Mouse (Mus musculus): Measurements from ENCODE around the gene Golph3. TPM values are rescaled to one million over a fixed set of nuclear protein-coding genes. Genes with fewer than 3 reads are reported as not detected.

The Golph3 gene
- polyA plus RNA-seq (2016; fragmentation: Nextera tagmentation; extraction: Ambion mirVana): 97.0 and 97.8 TPM in 2 replicates

DNA sequence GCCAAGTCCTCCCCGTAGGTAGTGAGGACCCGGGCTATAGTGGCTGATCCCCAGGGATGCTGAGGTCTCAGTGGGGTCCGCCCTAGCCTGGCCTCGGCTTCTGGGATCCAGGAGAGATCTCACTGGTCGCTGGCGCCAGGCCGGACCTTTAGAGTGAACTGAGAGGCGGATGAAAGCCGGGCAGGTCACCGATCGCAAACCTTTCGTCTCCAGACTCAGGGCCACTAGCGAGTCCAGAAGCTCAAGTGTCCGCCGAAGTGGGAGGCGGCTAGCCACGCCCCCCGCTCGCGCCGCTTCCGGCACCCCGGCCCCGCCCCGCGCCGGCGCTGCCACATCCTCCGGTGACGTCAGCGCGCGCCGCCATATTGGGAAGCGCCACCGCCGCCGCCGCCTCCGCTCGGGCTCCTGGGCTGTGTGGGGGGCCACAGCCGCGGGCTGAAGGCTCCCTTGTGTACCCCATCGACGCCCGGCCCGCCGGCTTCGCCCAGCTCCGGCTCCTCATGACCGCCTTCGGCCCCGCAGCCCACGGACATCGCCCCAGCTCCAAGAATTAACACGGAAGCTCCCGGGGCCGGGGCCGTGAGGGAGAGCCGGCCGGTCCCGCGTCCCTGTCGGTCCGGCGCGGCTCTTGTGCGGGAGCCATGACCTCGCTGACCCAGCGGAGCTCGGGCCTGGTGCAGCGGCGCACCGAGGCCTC lies at the start of gene Golph3:
Golph3 (plus strand) TSS at position 360 of the 697 bp plus-strand sequence.
- peak within 1 kb of the TSS; percentile 99 for H3K4me3 ChIP-seq (replicated peaks)
- peak within 1 kb of the TSS; percentile 68 for H3K4me2 ChIP-seq
- ATAC-seq (ENCODE audit: insufficient number of reproducible peaks, insufficient read depth, low FRiP score, low TSS enrichment, low read depth): peak; percentile 88
- H3K36me3 ChIP-seq: peaks cover 11% of the 10 kb centered on the region; the same call in 1 of the 2 replicates
- H3K27ac ChIP-seq: peak within 1 kb of the TSS; percentile 95
- H3K4me1 ChIP-seq (replicated peaks): peaks cover 15% of the 10 kb centered on the region
- peak within 1 kb of the TSS; percentile 98 for H3K9ac ChIP-seq (replicated peaks)
- WGBS: 0% methylated on average over 73 of the region's 74 CpGs
- H3K27me3 ChIP-seq: peaks cover 6% of the 10 kb centered on the region
- H3K9me3 ChIP-seq: no peaks in the 10 kb centered on the region

DNA sequence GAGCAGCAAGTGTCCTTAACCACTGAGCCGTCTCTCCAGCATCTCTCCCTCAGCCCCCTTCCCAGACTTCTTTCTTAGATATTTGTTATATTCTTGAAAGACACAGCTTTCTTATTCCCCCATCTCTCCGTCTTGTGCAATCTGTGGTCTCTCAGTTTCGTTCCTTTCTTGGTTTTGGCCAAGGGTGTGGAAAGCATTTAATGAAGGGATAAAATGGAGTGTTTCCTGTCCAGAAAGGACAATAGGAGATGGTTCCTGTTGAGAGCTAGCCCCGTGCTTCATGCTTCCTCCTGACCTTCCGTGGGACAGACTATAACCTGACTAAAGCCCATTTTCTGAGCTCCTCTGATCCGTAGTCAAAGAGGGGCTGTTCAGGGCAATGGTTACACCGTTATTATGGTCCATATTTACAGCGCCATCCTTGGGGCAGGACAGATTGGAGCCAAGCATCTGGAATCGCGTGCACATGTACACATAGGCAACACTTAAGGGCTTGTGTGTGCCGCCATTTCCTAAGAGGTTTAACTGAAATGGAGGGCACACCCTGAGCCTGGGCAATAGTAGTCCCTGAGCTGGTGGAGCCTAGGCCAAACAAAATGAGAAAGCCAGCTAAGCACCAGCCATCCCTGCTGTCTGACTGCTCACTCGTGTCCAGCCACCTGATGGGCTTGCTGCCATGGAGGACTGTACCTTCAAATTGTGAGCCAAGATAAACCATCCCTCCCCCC lies 47.8 kb upstream of the Golph3 start:
- Histone ChIP-seq H3K4me2 (no peak overlapping the region), H3K4me3 (replicated peaks) (no peak overlapping the region), H3K36me3 (peaks cover 27% of the 10 kb centered on the region), H3K4me1 (replicated peaks) (no peaks in the 10 kb centered on the region), H3K27me3 (no peaks in the 10 kb centered on the region), H3K9ac (replicated peaks) (no peak overlapping the region), H3K9me3 (no peaks in the 10 kb centered on the region), H3K27ac (no peak overlapping the region)
- WGBS: 85% methylated on average over 12 of the region's 12 CpGs
- no peak for ATAC-seq (ENCODE audit: insufficient number of reproducible peaks, insufficient read depth, low FRiP score, low TSS enrichment, low read depth)

DNA sequence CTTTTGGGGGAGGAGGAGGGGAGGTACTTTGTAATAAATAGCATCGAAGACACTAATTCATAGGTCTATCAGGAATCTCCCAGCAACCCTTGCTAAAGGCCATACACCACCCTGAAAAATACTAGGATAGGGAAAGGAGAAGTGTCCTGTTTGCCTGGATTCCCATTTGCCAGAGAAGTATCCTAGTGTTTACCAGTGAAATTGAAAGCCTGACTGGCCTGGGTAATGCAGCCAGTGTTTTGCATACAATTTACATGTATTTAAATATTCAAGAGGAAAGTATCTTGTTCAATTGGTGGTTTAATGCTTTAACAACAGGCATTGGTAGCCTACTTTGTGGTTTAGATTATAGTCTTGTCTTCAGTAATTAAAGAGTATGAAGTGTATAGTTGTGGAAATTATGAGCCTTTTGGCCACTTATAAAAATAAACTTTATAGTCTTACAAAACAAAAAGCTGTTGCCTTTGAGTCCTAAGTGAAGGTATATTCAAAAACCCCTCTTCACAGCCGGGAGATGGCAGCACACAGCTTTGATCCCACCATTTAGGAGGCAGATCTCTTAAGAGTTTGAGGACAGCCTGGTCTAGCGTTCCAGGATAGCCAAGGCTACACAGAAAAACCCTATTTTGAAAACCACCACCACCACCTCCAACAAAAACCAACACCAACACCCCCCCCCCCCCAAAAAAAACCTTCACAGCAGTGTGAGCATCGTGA lies 47.0 kb upstream of the Golph3 start:
- Histone ChIP-seq H3K4me2 (no peak overlapping the region), H3K4me3 (replicated peaks) (no peak overlapping the region), H3K9ac (replicated peaks) (no peak overlapping the region), H3K4me1 (replicated peaks) (no peaks in the 10 kb centered on the region), H3K27me3 (no peaks in the 10 kb centered on the region), H3K9me3 (no peaks in the 10 kb centered on the region), H3K27ac (no peak overlapping the region), H3K36me3 (peaks cover 21% of the 10 kb centered on the region)
- WGBS: 65% methylated on average over 4 of the region's 4 CpGs
- ATAC-seq (ENCODE audit: insufficient number of reproducible peaks, insufficient read depth, low FRiP score, low TSS enrichment, low read depth): no peak

DNA sequence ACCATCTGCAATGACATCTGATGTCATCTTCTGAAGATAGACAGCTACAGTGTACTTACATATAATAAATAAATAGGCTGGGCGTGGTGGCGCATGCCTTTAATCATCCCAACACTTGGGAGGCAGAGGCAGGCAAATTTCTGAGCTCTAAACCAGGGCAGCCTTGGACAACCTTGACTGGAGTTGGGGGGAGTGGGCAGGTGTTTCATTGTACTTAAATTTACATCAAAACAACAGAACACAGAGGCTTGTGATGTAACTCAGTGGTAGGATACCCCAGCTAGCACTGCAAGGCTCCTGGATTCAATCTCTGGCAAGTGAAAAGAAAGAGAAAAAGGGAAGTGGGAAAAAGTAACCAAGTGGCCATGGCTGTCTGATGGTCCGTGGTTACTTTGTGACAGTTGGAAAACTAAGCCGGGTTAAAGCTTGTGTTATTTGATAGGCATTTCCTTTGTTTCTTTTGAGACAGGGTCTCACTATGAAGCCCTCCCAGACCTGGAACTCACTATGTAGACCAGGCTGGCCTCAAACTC lies 46.1 kb upstream of the Golph3 start:
- ATAC-seq (ENCODE audit: insufficient number of reproducible peaks, insufficient read depth, low FRiP score, low TSS enrichment, low read depth): no peak
- Histone ChIP-seq H3K4me3 (replicated peaks) (no peak overlapping the region), H3K9me3 (no peaks in the 10 kb centered on the region), H3K27me3 (no peaks in the 10 kb centered on the region), H3K4me1 (replicated peaks) (no peaks in the 10 kb centered on the region), H3K27ac (no peak overlapping the region), H3K9ac (replicated peaks) (no peak overlapping the region), H3K4me2 (no peak overlapping the region), H3K36me3 (peaks cover 12% of the 10 kb centered on the region)
- WGBS: 93% methylated on average over 4 of the region's 4 CpGs

DNA sequence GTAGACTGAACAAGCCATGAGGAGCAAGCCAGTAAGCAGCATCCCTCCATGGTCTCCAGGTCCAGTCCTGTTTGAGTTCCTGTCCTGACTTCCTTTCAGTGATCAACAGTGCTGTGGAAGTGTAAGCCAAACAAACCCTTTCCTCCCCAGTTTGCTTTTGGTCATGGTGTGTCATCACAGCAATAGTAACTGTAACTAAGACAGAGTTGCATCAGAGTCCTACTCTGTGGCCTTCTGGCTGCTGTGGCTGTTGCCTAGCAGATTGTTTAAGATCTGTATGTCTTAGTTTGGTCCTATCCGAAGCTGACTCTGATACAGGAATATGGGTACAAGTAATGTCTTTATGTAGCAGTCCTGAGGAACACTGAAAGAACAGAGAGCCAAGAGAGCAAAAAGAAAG lies 41.4 kb upstream of the Golph3 start:
- no peak overlapping the region for H3K4me3 ChIP-seq (replicated peaks)
- H3K4me1 ChIP-seq (replicated peaks): no peaks in the 10 kb centered on the region
- ATAC-seq (ENCODE audit: insufficient number of reproducible peaks, insufficient read depth, low FRiP score, low TSS enrichment, low read depth): no peak
- no peaks in the 10 kb centered on the region for H3K36me3 ChIP-seq
- WGBS: 96% methylated on average over 1 of the region's 1 CpGs
- H3K27ac ChIP-seq: no peak overlapping the region
- H3K9me3 ChIP-seq: no peaks in the 10 kb centered on the region
- H3K27me3 ChIP-seq: no peaks in the 10 kb centered on the region
- no peak overlapping the region for H3K9ac ChIP-seq (replicated peaks)
- H3K4me2 ChIP-seq: no peak overlapping the region

DNA sequence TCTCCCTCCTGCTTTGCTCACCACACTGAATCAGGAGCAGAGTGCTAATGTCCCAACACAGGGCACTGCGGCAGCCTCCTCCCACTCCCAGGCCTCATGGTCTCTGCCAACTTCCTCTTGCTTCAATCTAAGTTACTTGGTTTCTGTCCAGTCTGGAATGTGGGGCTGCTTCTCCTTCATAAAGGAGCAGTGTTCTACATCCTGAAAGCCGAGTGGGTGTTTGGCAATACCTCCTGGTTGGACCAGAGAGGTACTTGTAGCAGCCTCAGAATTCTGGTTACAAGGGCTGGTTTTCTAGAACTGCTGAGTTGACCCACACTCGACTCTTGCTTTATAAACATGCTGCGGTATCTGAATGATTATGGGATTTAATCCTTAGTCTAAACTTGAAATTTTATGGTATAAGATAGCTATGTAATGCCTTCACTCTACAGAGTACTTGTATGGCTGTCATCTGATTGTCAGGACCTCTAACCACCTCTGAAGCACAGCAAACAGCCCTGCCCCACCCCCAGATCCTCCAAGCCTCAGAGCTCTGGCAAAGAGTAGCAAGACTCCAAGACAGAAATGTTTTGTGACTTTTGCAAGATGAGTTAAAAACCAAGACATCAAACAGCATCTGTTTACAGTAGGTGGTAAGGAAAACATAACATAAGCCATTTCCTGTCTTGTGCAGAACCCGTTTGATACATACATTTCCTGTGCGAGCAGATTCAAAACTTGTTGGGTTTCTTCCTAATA lies 36.3 kb upstream of the Golph3 start:
- Histone ChIP-seq H3K9ac (replicated peaks) (no peak overlapping the region), H3K4me3 (replicated peaks) (no peak overlapping the region), H3K4me2 (no peak overlapping the region), H3K4me1 (replicated peaks) (no peaks in the 10 kb centered on the region), H3K27ac (0 out of 2 replicates have a peak overlapping the region, but pooled peaks have one; percentile 50), H3K27me3 (no peaks in the 10 kb centered on the region), H3K36me3 (no peaks in the 10 kb centered on the region), H3K9me3 (no peaks in the 10 kb centered on the region)
- WGBS: 79% methylated on average over 6 of the region's 6 CpGs
- ATAC-seq (ENCODE audit: insufficient number of reproducible peaks, insufficient read depth, low FRiP score, low TSS enrichment, low read depth): no peak

DNA sequence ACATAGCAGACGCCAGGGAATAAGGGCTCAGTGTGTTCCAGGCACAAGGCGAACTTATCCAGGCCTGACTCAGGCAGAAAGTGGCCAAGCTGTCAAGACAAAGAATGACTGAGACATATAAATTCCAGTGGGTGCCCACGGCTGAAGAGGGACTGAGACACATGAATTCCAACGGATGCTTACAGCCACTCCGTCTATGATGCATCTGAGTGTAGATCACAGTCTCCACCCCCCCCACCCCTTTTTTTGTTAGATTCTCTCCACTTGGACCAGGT lies 35.8 kb upstream of the Golph3 start:
- Histone ChIP-seq H3K4me2 (no peak overlapping the region), H3K27me3 (no peaks in the 10 kb centered on the region), H3K27ac (0 out of 2 replicates have a peak overlapping the region, but pooled peaks have one; percentile 50), H3K36me3 (no peaks in the 10 kb centered on the region), H3K4me1 (replicated peaks) (no peaks in the 10 kb centered on the region), H3K9me3 (no peaks in the 10 kb centered on the region), H3K4me3 (replicated peaks) (no peak overlapping the region), H3K9ac (replicated peaks) (no peak overlapping the region)
- WGBS: 76% methylated on average over 5 of the region's 5 CpGs
- ATAC-seq (ENCODE audit: insufficient number of reproducible peaks, insufficient read depth, low FRiP score, low TSS enrichment, low read depth): no peak

DNA sequence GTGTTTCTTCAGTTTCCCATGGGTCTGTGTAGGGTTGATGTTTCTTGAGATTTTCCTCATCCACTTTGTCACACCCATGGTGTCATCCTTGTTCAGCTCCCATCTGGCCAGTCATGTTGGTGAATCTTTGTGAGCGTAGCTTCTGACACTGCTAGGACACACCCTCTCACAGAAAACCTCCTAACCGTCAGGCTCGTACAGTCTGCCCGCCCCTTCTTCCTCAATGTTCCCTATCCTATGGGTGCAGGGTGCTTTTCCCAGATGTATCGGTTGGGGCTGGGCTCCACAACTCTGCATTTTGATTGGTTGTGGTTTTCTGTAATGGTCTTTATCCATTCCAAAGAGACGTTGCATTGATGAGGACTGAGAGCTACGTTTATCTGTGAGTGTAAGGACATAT lies 30.9 kb upstream of the Golph3 start:
- 86% methylated on average over 7 of the region's 7 CpGs for WGBS
- Histone ChIP-seq H3K27me3 (no peaks in the 10 kb centered on the region), H3K9me3 (no peaks in the 10 kb centered on the region), H3K36me3 (no peaks in the 10 kb centered on the region), H3K4me1 (replicated peaks) (no peaks in the 10 kb centered on the region), H3K4me2 (no peak overlapping the region), H3K27ac (no peak overlapping the region), H3K9ac (replicated peaks) (no peak overlapping the region), H3K4me3 (replicated peaks) (no peak overlapping the region)
- ATAC-seq (ENCODE audit: insufficient number of reproducible peaks, insufficient read depth, low FRiP score, low TSS enrichment, low read depth): no peak

DNA sequence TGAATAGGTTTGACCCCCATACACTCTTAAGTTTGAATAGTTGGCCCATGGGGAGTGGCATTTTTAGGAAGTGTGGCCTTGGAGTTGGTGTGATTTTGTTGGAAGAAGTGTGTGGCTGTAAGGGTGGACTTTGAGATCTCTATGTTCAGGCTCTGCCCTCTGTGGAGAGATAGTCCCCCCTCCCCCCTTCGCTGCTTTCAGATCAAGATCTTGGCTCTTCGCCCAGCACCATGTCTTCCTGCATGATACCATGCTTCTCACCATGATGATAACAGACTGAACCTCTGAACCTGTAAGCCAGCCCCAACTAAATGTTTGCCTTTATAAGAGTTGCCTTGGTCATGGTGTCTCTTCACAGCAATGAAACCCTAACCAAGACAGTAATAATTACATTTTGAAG lies 29.5 kb upstream of the Golph3 start:
- Histone ChIP-seq H3K9me3 (no peaks in the 10 kb centered on the region), H3K4me2 (no peak overlapping the region), H3K36me3 (no peaks in the 10 kb centered on the region), H3K27ac (no peak overlapping the region), H3K4me3 (replicated peaks) (no peak overlapping the region), H3K9ac (replicated peaks) (no peak overlapping the region), H3K4me1 (replicated peaks) (no peaks in the 10 kb centered on the region), H3K27me3 (no peaks in the 10 kb centered on the region)
- ATAC-seq (ENCODE audit: insufficient number of reproducible peaks, insufficient read depth, low FRiP score, low TSS enrichment, low read depth): no peak
- 95% methylated on average over 2 of the region's 2 CpGs for WGBS

DNA sequence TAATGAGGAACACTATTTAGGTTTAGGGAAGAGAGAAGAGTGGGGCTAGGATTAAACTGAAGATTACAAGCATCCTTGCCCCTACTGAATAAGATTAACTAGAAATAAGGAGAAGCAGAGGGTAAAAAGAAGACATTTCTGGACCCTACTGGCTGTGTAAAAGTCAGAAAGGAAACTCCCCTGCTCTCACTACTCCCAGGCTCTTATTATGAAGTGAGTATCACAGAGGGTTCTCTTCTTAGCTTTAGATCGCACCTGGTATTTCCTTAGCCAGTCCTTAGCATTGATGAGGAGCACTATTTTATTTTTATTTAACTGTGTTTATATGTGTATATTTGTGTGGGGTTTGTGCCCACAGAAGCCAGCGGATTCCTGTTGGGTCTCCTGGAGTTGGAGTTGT lies 25.0 kb upstream of the Golph3 start:
- H3K36me3 ChIP-seq: no peaks in the 10 kb centered on the region
- no peak overlapping the region for H3K4me2 ChIP-seq
- no peak for ATAC-seq (ENCODE audit: insufficient number of reproducible peaks, insufficient read depth, low FRiP score, low TSS enrichment, low read depth)
- no peaks in the 10 kb centered on the region for H3K9me3 ChIP-seq
- no peak overlapping the region for H3K9ac ChIP-seq (replicated peaks)
- H3K27me3 ChIP-seq: no peaks in the 10 kb centered on the region
- no peak overlapping the region for H3K4me3 ChIP-seq (replicated peaks)
- H3K27ac ChIP-seq: no peak overlapping the region
- no peaks in the 10 kb centered on the region for H3K4me1 ChIP-seq (replicated peaks)
- WGBS: 55% methylated on average over 2 of the region's 2 CpGs
